Mouse (Mus musculus): ENCODE measurements around the gene Pde6g.

The Pde6g gene

GRCm38 (mm10) chr11:120453306-120453705, at the start of gene Pde6g:
Pde6g (minus strand) TSS chr11:120453500.
- DNase-seq (ENCODE audit: low spot score), result no peak

- DNase-seq (ENCODE audit: low spot score), result no peak
These were observed 48.4 kb upstream of the Pde6g start for GRCm38 (mm10) chr11:120501701-120502100.

DNA sequence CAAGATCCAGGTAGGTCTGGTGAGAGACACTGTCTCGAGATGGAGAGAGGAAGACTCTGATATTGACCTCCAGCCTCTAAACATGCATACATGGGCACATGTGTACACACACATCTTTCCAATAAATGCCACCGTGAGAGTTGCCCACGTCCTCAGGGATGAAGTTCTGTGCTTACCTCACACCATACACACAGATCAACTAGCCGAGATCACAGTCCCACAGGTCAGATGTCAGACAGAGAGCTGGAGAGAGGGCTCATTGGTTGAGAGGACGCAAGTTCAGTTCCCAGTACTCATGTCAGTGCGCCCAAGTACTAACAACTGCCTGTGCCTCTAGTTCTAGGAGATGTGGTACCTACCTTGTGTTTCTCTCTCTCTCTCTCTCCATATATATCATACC, 47.7 kb upstream of the Pde6g start:
- DNase-seq (ENCODE audit: low spot score), result no peak

DNA sequence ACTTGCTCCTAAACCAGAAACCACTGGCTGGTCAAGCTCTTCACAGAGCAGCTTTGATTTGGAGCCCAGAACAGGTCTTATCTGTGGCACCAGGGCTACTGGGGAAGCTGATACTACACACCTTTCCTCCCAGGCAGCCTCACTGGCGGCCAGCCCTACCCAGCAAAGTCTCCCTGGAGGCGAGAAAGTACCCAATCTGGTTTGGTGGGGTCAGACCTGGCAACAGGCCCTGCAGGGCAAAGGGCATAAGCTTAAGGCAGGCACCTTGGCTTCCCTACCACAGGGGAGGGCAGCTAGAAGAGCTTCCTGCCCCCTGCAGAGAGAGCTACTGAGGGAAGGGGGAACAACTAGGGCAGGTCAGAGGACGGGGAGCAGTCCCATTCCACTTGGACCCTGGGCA, 47.1 kb upstream of the Pde6g start:
- no peak for DNase-seq (ENCODE audit: low spot score)

GRCm38 (mm10) chr11:120499894-120500293, 46.6 kb upstream of the Pde6g start:
- no peak for DNase-seq (ENCODE audit: low spot score)

DNA sequence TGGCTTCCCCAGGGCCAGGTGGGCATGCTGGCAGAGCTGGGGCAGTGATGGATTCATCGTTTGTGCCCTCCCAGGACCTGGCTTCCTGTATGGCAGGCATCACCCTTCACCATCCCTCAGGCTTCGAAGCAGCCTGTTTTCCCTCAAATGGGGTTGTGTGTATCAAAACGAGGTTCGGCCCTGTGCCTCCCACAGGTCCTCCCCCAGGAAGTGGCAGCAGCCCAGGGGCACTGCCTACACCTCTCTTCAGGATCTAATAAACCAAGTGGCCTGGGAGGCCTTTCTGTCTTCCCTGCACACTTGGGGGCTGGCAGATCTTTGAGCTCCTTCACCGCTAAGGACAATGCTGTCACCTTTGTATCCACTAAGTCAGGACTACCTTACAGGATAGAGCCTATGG, 45.6 kb upstream of the Pde6g start:
- no peak for DNase-seq (ENCODE audit: low spot score)

DNA sequence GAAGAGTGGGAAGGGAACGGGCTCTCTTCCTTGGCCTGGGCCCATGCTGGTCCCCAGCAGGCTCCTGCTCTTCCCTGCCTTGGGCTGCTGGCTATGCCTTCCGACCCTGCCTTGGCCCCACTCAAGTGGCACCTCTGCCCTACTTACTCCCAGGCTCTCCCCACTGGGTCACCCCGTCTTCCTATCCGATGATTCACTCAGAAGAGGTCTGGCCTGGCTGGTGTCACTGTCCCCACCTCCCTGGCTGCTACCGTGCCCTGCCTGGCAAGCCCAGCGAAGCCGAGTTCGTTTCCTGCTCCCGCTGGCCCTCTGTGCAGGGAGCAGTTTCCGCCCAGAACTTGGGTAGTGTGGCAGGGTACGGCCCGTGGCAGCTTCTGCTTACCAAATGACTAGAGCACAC, 44.9 kb upstream of the Pde6g start:
- DNase-seq (ENCODE audit: low spot score), result no peak

DNA sequence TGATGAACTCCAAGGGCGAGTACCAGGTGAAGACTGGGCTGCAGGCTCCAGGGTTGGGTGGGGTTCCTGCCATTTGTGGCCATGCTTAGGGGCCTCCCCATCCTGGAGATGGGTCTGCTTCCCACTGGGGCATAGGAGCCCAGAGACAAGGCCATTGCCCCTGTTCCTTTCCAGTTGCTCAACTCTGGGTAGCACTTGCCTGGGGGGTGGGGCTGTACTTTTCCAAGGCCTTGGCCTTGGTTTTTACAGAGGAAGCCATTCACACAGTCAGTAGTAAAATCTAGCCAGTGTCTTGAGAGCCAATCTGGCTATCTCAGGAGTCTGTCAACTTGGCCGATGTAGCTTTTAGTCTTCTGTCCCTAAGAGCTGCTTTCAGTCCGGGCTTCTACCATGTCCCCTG, 44.1 kb upstream of the Pde6g start:
- DNase-seq (ENCODE audit: low spot score), result no peak

DNA sequence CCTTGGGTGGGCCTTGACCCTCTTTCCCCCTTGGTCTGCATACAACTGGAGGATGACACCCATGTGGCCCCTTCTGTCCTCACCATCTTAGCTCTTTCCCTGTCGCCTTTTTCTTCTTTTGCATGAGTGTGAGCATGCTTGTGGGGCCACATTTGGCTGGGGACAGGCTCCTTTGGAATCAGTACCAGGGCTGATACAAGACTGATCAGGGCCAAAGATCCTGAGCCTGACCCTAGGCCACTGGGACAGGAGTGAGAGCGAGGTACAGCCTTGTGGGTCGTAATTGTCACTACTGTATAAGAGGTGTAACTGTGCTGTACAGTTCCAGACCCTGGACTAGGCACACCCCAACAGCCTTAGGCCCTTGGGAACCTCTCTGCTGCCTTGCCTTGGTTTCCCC, 40.6 kb upstream of the Pde6g start:
- no peak for DNase-seq (ENCODE audit: low spot score)

DNA sequence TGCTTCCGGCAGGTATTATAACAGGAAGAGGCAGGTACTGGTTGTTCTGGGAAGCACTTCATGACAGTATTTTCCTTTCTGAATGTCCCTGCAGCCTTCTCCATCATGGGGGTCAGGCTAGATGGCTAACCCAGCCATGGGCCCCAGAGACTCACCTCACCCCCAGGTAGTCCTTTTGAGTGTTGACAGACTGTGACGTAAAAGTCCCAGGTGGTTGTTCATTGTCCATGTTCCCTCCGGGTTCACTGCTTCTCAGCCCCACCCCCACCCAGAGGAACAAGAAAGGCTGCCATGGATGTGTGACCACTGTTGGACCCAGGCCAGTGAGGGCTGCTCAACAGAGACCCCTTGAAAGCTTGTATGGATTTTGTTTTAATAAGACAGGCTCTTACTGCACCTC, 40.1 kb upstream of the Pde6g start:
- no peak for DNase-seq (ENCODE audit: low spot score)

GRCm38 (mm10) chr11:120492878-120493203, 39.5 kb upstream of the Pde6g start:
- no peak for DNase-seq (ENCODE audit: low spot score)

DNA sequence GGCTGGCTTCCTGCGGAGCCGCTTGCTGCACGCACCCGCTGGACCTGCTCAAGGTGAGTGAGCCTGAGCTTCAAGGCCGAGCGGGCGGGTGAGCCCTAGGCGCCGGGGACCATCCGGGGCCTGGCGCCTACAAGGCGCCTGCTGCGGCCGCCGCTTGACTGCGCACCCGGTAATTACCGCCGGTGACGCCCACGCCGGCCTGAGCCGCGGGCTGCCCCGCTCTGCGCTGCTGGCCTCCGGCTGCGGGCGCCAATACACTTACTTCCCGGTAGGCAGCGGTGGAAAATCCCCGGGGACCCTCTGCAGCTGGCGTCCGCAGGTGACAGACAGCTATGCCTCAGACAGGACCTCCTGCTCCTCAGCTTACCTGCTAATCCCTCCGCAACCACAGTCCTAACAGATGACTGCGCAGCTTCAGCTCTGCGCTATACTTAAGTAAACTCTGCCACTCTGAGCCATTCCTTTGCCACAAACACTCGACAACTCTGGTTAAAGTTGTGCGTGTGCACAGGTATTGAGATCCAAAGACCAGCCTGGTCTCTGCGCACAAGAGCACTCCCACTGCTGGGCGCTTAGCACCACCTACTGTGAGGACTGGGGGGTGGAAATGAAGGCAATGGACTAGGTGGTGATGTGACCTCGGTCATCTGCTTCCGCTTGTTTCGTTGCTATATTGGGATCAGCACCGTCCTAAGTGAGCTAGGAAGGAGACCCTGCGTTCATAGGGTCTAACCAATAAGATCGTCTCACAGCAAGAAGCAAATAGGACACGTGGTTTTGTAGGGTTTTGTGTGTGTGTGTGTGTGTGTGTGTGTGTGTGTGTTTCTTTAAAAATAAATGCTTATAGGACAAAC, 39.0 kb upstream of the Pde6g start:
- DNase-seq (ENCODE audit: low spot score), result peak; percentile 39

GRCm38 (mm10) chr11:120491317-120492023, 38.2 kb upstream of the Pde6g start, which contains the start of gene Slc25a10:
Slc25a10 (plus strand) TSS chr11:120491840.
- peak; percentile 84 for DNase-seq (ENCODE audit: low spot score)

DNA sequence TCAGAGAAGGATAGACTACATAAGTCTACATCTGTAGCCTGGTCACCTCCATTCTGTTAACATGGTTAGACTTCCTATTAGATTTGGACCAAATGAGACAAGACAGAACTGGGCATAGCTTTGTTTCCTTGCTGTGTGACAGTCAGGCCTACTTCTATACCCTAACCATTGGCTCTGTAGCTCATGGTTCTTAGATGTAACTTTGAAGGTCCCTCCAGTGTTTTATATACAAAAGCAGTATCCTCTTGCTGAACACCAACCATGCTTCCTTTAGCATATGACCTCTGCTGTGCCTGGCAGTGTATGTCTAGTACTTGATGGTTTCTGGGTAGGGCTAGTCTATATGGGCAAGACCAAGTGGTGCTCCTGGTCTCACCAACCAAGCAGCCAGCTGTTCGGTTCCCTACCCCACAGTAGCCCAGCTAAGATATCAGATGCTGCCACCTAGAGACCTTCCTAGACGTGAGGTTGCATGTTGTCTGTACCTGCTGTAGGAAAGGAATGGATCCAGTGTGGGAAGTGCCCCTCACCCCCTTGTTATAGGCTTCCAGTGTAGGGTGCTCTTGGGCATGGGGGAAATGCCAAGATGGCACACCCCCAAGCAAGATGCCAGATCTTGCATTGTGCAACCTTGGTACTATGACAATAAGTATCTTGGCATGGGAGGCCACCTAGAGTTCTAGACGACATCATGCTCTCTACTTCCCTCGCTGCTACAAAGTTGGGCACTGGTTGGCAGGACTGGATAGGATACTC, 37.2 kb upstream of the Pde6g start:
- no peak for DNase-seq (ENCODE audit: low spot score)

GRCm38 (mm10) chr11:120489054-120489761, 35.9 kb upstream of the Pde6g start:
- peak; percentile 51 for DNase-seq (ENCODE audit: low spot score)

DNA sequence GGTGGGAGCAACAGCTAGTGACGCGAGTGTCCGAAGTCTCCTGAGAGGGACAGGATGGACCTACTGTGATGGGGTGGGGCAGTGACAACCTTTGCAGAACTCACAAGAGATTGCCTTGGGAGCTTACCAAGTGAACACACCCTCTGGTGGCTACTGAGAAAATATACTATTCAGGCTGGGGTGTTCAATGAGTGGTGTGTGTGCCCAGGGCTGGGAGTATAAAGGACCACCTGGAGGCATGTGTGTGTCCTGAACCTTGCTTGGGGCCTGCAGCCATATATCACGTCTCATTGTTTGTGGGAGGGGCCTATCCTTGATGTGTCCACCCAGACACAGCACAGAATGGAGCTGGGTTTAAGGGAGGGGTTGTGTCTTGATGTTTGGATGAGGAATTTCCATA, 35.2 kb upstream of the Pde6g start:
- DNase-seq (ENCODE audit: low spot score), result no peak

- no peak for DNase-seq (ENCODE audit: low spot score)
These were observed 32.0 kb upstream of the Pde6g start for GRCm38 (mm10) chr11:120485251-120485650.

DNA sequence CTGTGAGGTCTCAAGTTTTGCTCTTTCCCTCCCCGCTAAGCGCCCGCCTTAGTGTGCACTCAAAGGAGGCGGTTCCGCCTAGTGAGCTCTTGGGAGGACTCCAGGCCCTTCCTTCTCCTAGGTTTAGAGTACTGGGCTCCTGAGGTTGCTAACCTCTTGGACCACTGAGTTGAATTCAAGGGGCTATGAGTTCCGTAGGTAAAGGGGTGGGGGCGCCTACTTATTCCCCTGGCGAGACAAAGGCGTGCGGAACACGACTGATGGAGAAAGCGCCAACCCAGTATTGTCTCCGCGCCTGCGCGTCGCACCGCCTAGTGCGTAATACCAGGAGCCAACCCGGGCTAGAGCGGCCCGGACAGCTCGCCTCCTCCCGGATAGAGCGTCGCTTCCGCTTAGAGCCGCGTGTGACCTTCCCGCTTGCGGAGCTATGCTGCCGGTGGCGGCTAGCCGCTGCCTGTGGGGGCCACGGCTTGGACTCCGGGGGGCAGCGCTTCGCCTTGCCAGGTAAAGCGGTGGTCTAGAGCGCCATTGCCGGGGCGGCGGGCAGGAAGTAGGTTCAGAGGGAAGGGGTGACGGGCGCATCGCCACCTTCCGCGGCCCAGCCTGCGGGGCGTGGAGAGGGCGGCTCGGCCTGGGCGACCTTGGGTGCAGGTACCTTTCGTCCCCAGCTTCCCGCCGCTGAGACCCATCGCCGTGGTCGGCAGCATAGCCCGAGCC, 31.1 kb upstream of the Pde6g start, which contains the start of gene Mrpl12:
Mrpl12 (plus strand) TSS at position 349 of the 717 bp plus-strand sequence.
- DNase-seq (ENCODE audit: low spot score), result peak; percentile 78

- no peak for DNase-seq (ENCODE audit: low spot score)
These were observed 30.2 kb upstream of the Pde6g start for GRCm38 (mm10) chr11:120483448-120483934.

- no peak for DNase-seq (ENCODE audit: low spot score)
These were observed 18.8 kb upstream of the Pde6g start for GRCm38 (mm10) chr11:120472052-120472451.

DNA sequence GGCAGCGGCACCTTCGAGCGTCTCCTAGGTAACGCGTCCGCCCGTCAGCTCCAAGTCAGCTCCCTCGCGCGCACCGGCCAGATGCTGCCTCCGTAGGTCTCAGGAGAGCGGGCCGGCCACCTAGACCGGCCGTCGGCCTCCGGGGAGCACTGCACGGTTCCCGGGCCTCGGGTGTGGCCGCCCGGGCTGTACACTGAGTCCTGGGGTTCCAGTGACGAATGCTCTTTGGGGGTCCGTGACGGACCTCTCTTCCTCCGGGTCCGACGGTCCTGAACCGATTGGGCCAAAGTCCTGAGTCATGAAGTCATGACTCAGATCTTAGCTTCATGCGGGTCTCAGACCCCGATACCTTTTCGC, 14.4 kb upstream of the Pde6g start:
- no peak for DNase-seq (ENCODE audit: low spot score)
